Mouse (Mus musculus) forebrain, embryonic 14.5 days (tissue): ENCODE measurements around the gene Ppp1r10. TPM values are rescaled to one million over a fixed set of nuclear protein-coding genes. Genes with fewer than 3 reads are reported as not detected.

ENCODE experiments used
- ATAC-seq: fragments of 200-750 bp; cut with Nextera tagmentation; 2 replicates; pipeline ENCODE4 v1.8.0; 2017; ENCODE audit warnings: mild to moderate bottlenecking, moderate library complexity
- DNase-seq: peaks from one replicate; pipeline ENCODE4 v3.0.0-alpha.2; 2015; ENCODE audit warnings: low spot score
- H3K27ac ChIP-seq: fragments of 300-500 bp; sonication (generic); 2 replicates; pipeline ENCODE4 v1.5.1; 2014; ENCODE audit warnings: low read depth, mild to moderate bottlenecking, control low read depth, low read length, moderate library complexity
- H3K27me3 ChIP-seq: fragments of 300-500 bp; sonication (generic); replicated peaks from 2 replicates; pipeline ENCODE4 v1.6.1; 2014; ENCODE audit warnings: low read length, control low read depth, mixed read lengths; ENCODE audit not compliant: control insufficient read depth, insufficient read depth
- H3K36me3 ChIP-seq: fragments of 300-500 bp; sonication (generic); 2 replicates; pipeline ENCODE4 v1.6.1; 2014; ENCODE audit warnings: low read length, control low read depth; ENCODE audit not compliant: control insufficient read depth, insufficient read depth
- H3K4me1 ChIP-seq: fragments of 300-500 bp; sonication (generic); 2 replicates; pipeline ENCODE4 v1.6.1; 2014; ENCODE audit warnings: antibody characterized with exemption, low read length, control low read depth; ENCODE audit not compliant: control insufficient read depth, insufficient read depth
- H3K4me2 ChIP-seq: fragments of 300-500 bp; sonication (generic); 2 replicates; pipeline ENCODE4 v1.6.1; 2014; ENCODE audit warnings: mild to moderate bottlenecking, control low read depth, low read length
- H3K4me3 ChIP-seq: fragments of 300-500 bp; sonication (generic); 2 replicates; pipeline ENCODE4 v1.5.1; 2014; ENCODE audit warnings: low read depth, low read length, control low read depth
- H3K9ac ChIP-seq: fragments of 300-500 bp; sonication (generic); 2 replicates; pipeline ENCODE4 v1.6.1; 2014; ENCODE audit warnings: mild to moderate bottlenecking, low read length, control low read depth, moderate library complexity
- H3K9me3 ChIP-seq: fragments of 300-500 bp; sonication (generic); replicated peaks from 2 replicates; pipeline ENCODE4 v1.6.1; 2016; ENCODE audit warnings: low read length, control low read depth, mixed read lengths; ENCODE audit not compliant: control insufficient read depth
- WGBS: fragments of 180-500 bp; shearing (Covaris S2); extraction: QIAGEN DNeasy Blood & Tissue Kit; methylation state at CpG from one replicate; pipeline ENCODE4 v1.1.7; 2014; 5-methylcytosine and 5-hydroxymethylcytosine counted together
- polyA plus RNA-seq: library from polyadenylated mRNA; unstranded; fragments of >200 nt; fragmentation: Nextera tagmentation; extraction: Ambion mirVana; gene quantifications from 2 replicates; pipeline ENCODE4 v1.2.1, GENCODE M21; 2014

The Ppp1r10 gene
- polyA plus RNA-seq = 34.9 and 44.5 TPM in 2 replicates

- Histone ChIP-seq H3K36me3 (peaks cover 13% of the 10 kb centered on the region; the same call in 1 of the 2 replicates), H3K4me1 (peaks cover 25% of the 10 kb centered on the region), H3K4me3 (peak within 1 kb of the TSS; percentile 64), H3K9ac (peak within 1 kb of the TSS; percentile 96), H3K27me3 (no peaks in the 10 kb centered on the region), H3K27ac (peak within 1 kb of the TSS; percentile 93), H3K4me2 (peak within 1 kb of the TSS; percentile 87), H3K9me3 (no peaks in the 10 kb centered on the region)
- ATAC-seq (peak; percentile 92), DNase-seq (peak; percentile 100)
- WGBS = under 1% methylated on average over 83 of the region's 83 CpGs
Measured at GRCm38 (mm10) chr17:35916297-35917142, at the start of gene Ppp1r10, which contains the start of gene Mrps18b. TSS of gene Ppp1r10 (plus strand) at chr17:35916434. TSS of gene Mrps18b (minus strand) at chr17:35916389.

GRCm38 (mm10) chr17:35866911-35867890, 49.0 kb upstream of the Ppp1r10 start:
- no peak for ATAC-seq
- Histone ChIP-seq H3K27ac (peak overlapping the region; percentile 96), H3K4me2 (peak overlapping the region; percentile 92)

GRCm38 (mm10) chr17:35868165-35868820, 47.9 kb upstream of the Ppp1r10 start:
- no peak for DNase-seq
- H3K9ac ChIP-seq = peak overlapping the region; percentile 72
- peak overlapping the region; percentile 59 for H3K4me3 ChIP-seq
- peaks cover 33% of the 10 kb centered on the region for H3K4me1 ChIP-seq
- H3K4me2 ChIP-seq = peak overlapping the region; percentile 92
- ATAC-seq = no peak
- no peaks in the 10 kb centered on the region for H3K27me3 ChIP-seq
- peaks cover 19% of the 10 kb centered on the region for H3K36me3 ChIP-seq
- H3K27ac ChIP-seq = peak overlapping the region; percentile 21; the same call in 1 of the 2 replicates
- H3K9me3 ChIP-seq = peaks cover 4% of the 10 kb centered on the region; the same call in 1 of the 2 replicates
- 40% methylated on average over 14 of the region's 17 CpGs for WGBS

More at GRCm38 (mm10) chr17:35866911-35867890, 49.0 kb upstream of the Ppp1r10 start:
- Histone ChIP-seq H3K9ac (peak overlapping the region; percentile 72), H3K4me3 (peak overlapping the region; percentile 59), H3K36me3 (peaks cover 14% of the 10 kb centered on the region), H3K27me3 (no peaks in the 10 kb centered on the region), H3K9me3 (peaks cover 4% of the 10 kb centered on the region; the same call in 1 of the 2 replicates), H3K4me1 (peaks cover 33% of the 10 kb centered on the region)
- 8% methylated on average over 26 of the region's 26 CpGs for WGBS
- peak; percentile 28 for DNase-seq

- H3K27me3 ChIP-seq = no peaks in the 10 kb centered on the region
- H3K9me3 ChIP-seq = peaks cover 4% of the 10 kb centered on the region; the same call in 1 of the 2 replicates
- peak overlapping the region; percentile 92 for H3K4me2 ChIP-seq
- DNase-seq (no peak), ATAC-seq (no peak)
- H3K36me3 ChIP-seq = peaks cover 19% of the 10 kb centered on the region
- peak overlapping the region; percentile 72 for H3K9ac ChIP-seq
- WGBS = 4% methylated on average over 7 of the region's 7 CpGs
- H3K4me3 ChIP-seq = peak overlapping the region; percentile 59
- H3K27ac ChIP-seq = no peak overlapping the region
- H3K4me1 ChIP-seq = peaks cover 33% of the 10 kb centered on the region
Measured at GRCm38 (mm10) chr17:35868961-35869345, 47.3 kb upstream of the Ppp1r10 start.

- H3K9me3 ChIP-seq = peaks cover 4% of the 10 kb centered on the region; the same call in 1 of the 2 replicates
- 3% methylated on average over 7 of the region's 7 CpGs for WGBS
- peak overlapping the region; percentile 55; the same call in 1 of the 2 replicates for H3K27ac ChIP-seq
- peak overlapping the region; percentile 59 for H3K4me3 ChIP-seq
- ATAC-seq (no peak), DNase-seq (peak; percentile 10)
- H3K9ac ChIP-seq = peak overlapping the region; percentile 72
- H3K4me1 ChIP-seq = peaks cover 33% of the 10 kb centered on the region
- H3K4me2 ChIP-seq = peak overlapping the region; percentile 92
- no peaks in the 10 kb centered on the region for H3K27me3 ChIP-seq
- H3K36me3 ChIP-seq = peaks cover 25% of the 10 kb centered on the region
Measured at GRCm38 (mm10) chr17:35869346-35870067, 46.7 kb upstream of the Ppp1r10 start.

- Histone ChIP-seq H3K4me3 (peak overlapping the region; percentile 59), H3K4me2 (peak overlapping the region; percentile 92), H3K9ac (peak overlapping the region; percentile 72), H3K36me3 (peaks cover 33% of the 10 kb centered on the region), H3K27ac (peak overlapping the region; percentile 18; the same call in 1 of the 2 replicates), H3K9me3 (peaks cover 4% of the 10 kb centered on the region; the same call in 1 of the 2 replicates), H3K27me3 (no peaks in the 10 kb centered on the region), H3K4me1 (peaks cover 33% of the 10 kb centered on the region)
- ATAC-seq = no peak
- no peak for DNase-seq
- 76% methylated on average over 9 of the region's 9 CpGs for WGBS
Measured at GRCm38 (mm10) chr17:35870151-35870883, 45.9 kb upstream of the Ppp1r10 start.

- Histone ChIP-seq H3K4me1 (peaks cover 33% of the 10 kb centered on the region), H3K4me3 (no peak overlapping the region), H3K9ac (peak overlapping the region; percentile 5; the same call in 1 of the 2 replicates), H3K27ac (no peak overlapping the region), H3K27me3 (no peaks in the 10 kb centered on the region), H3K4me2 (peak overlapping the region; percentile 92), H3K9me3 (peaks cover 4% of the 10 kb centered on the region; the same call in 1 of the 2 replicates), H3K36me3 (peaks cover 38% of the 10 kb centered on the region)
- ATAC-seq = no peak
- no peak for DNase-seq
- 84% methylated on average over 8 of the region's 8 CpGs for WGBS
Measured at GRCm38 (mm10) chr17:35870884-35871696, 45.1 kb upstream of the Ppp1r10 start.
